Mouse (Mus musculus) CH12.LX (cell line): ENCODE measurements around the gene Icam5. TPM values are rescaled to one million over a fixed set of nuclear protein-coding genes. Genes with fewer than 3 reads are reported as not detected.

Experiments
- DNase-seq: peaks from one replicate; pipeline ENCODE4 v3.0.0-alpha.2; 2013; ENCODE audit errors: extremely low read depth
- H3K27ac ChIP-seq: 2 replicates; pipeline ENCODE4 v1.5.1; 2012; ENCODE audit warnings: low read depth, mild to moderate bottlenecking, control low read depth, moderate library complexity; ENCODE audit not compliant: insufficient read depth
- H3K27me3 ChIP-seq: replicated peaks from 2 replicates; pipeline ENCODE3; 2012; ENCODE audit warnings: inconsistent platforms
- H3K36me3 ChIP-seq, 2 experiments: replicated peaks in 1 of 2; 2 replicates each; pipeline versions ENCODE3 to v1.6.1; 2012; ENCODE audit warnings: inconsistent platforms in 1 of 2, low read length in 1 of 2, mild to moderate bottlenecking in 1 of 2, mixed read lengths in 1 of 2, moderate library complexity in 1 of 2; ENCODE audit not compliant: control insufficient read depth in 1 of 2, insufficient read depth in 1 of 2
- H3K4me1 ChIP-seq, 2 experiments: 2 replicates each; pipeline ENCODE4 v1.6.1; 2012; ENCODE audit warnings: inconsistent platforms in 1 of 2, moderate library complexity in 1 of 2; ENCODE audit not compliant: insufficient read depth in 2 of 2, control insufficient read depth in 1 of 2
- H3K4me2 ChIP-seq: 2 replicates; pipeline ENCODE4 v1.6.1; 2012; ENCODE audit warnings: low read depth, mild to moderate bottlenecking, control low read depth; ENCODE audit not compliant: poor library complexity, insufficient read depth, severe bottlenecking
- H3K4me3 ChIP-seq, 3 experiments: fragments of 150-350 bp in 1 of 3; sonication (generic) in 1 of 3; replicated peaks in 1 of 3; 2 replicates each; pipeline versions ENCODE3 to v1.5.1; 2011 to 2012; ENCODE audit warnings: low read depth in 2 of 3, low read length in 2 of 3, mild to moderate bottlenecking in 2 of 3, moderate library complexity in 2 of 3, control low read depth in 1 of 3, improper control_type of control experiment in 1 of 3, inconsistent platforms in 1 of 3, mixed read lengths in 1 of 3; ENCODE audit not compliant: poor library complexity in 1 of 3
- H3K79me2 ChIP-seq: replicated peaks from 2 replicates; pipeline ENCODE4 v1.6.1; 2012; ENCODE audit warnings: mild to moderate bottlenecking, moderate library complexity; ENCODE audit not compliant: control insufficient read depth, poor library complexity, insufficient read depth, severe bottlenecking; ENCODE audit errors: extremely low read depth
- H3K9ac ChIP-seq: 2 replicates; pipeline ENCODE4 v1.6.1; 2012; ENCODE audit warnings: low read depth, mild to moderate bottlenecking, control low read depth, moderate library complexity; ENCODE audit not compliant: insufficient read depth
- H3K9me3 ChIP-seq: replicated peaks from 2 replicates; pipeline ENCODE3; 2012; ENCODE audit warnings: low read length, inconsistent platforms, mixed read lengths
- BHLHE40 ChIP-seq: IDR thresholded peaks from 2 replicates; pipeline ENCODE4 v1.6.1; 2011; ENCODE audit warnings: mild to moderate bottlenecking, low read depth, low read length, improper control_type of control experiment
- CHD2 ChIP-seq: IDR thresholded peaks from 2 replicates; pipeline ENCODE4 v1.6.1; 2011; ENCODE audit warnings: low read length, improper control_type of control experiment
- ELF1 ChIP-seq: IDR thresholded peaks from 2 replicates; pipeline ENCODE4 v1.6.1; 2014; ENCODE audit warnings: low read depth, mild to moderate bottlenecking, inconsistent platforms, low read length, improper control_type of control experiment
- EP300 ChIP-seq: IDR thresholded peaks from 2 replicates; pipeline ENCODE4 v1.6.1; 2011; ENCODE audit warnings: low read length, improper control_type of control experiment
- ETS1 ChIP-seq: conservative IDR thresholded peaks from 2 replicates; pipeline ENCODE4 v1.6.1; 2012; ENCODE audit warnings: low read depth, mild to moderate bottlenecking, inconsistent platforms, low read length, improper control_type of control experiment, moderate library complexity
- GABPA ChIP-seq: IDR thresholded peaks from 2 replicates; pipeline ENCODE4 v1.6.1; 2012; ENCODE audit warnings: low read depth, low read length, improper control_type of control experiment, inconsistent platforms; ENCODE audit not compliant: insufficient replicate concordance
- HCFC1 ChIP-seq: IDR thresholded peaks from 2 replicates; pipeline ENCODE4 v1.6.1; 2012; ENCODE audit warnings: low read depth, mild to moderate bottlenecking, inconsistent platforms, low read length, improper control_type of control experiment
- IRF4 ChIP-seq: IDR thresholded peaks from 2 replicates; pipeline ENCODE4 v1.6.1; 2014; ENCODE audit warnings: low read depth, mild to moderate bottlenecking, inconsistent platforms, low read length, improper control_type of control experiment
- MAX ChIP-seq: IDR thresholded peaks from 2 replicates; pipeline ENCODE4 v1.6.1; 2011; ENCODE audit warnings: low read length, improper control_type of control experiment
- MAZ ChIP-seq: IDR thresholded peaks from 2 replicates; pipeline ENCODE4 v1.6.1; 2012; ENCODE audit warnings: low read depth, mild to moderate bottlenecking, inconsistent platforms, low read length, improper control_type of control experiment, moderate library complexity
- MEF2A ChIP-seq: IDR thresholded peaks from 2 replicates; pipeline ENCODE4 v1.6.1; 2014; ENCODE audit warnings: low read depth, mild to moderate bottlenecking, inconsistent platforms, low read length, improper control_type of control experiment, borderline replicate concordance
- MXI1 ChIP-seq: IDR thresholded peaks from 2 replicates; pipeline ENCODE4 v1.6.1; 2011; ENCODE audit warnings: mild to moderate bottlenecking, low read depth, low read length, improper control_type of control experiment
- MYC ChIP-seq: IDR thresholded peaks from 2 replicates; pipeline ENCODE4 v1.6.1; 2011; ENCODE audit warnings: low read depth, mild to moderate bottlenecking, improper control_type of control experiment, low read length
- NELFE ChIP-seq: IDR thresholded peaks from 2 replicates; pipeline ENCODE4 v1.6.1; 2011; ENCODE audit warnings: low read depth, low read length, improper control_type of control experiment
- PAX5 ChIP-seq: IDR thresholded peaks from 2 replicates; pipeline ENCODE4 v1.6.1; 2012; ENCODE audit warnings: low read length, inconsistent platforms, mixed read lengths
- RAD21 ChIP-seq: IDR thresholded peaks from 2 replicates; pipeline ENCODE4 v1.6.1; 2011; ENCODE audit warnings: low read depth, mild to moderate bottlenecking, low read length, improper control_type of control experiment, moderate library complexity
- RCOR1 ChIP-seq: conservative IDR thresholded peaks from 2 replicates; pipeline ENCODE4 v1.6.1; 2012; ENCODE audit warnings: low read depth, mild to moderate bottlenecking, inconsistent platforms, low read length, improper control_type of control experiment
- SIN3A ChIP-seq: IDR thresholded peaks from 2 replicates; pipeline ENCODE4 v1.6.1; 2012; ENCODE audit warnings: low read length, improper control_type of control experiment, inconsistent platforms
- SMC3 ChIP-seq: IDR thresholded peaks from 2 replicates; pipeline ENCODE4 v1.6.1; 2011; ENCODE audit warnings: low read depth, low read length, improper control_type of control experiment
- TCF12 ChIP-seq: IDR thresholded peaks from 2 replicates; pipeline ENCODE4 v1.6.1; 2014; ENCODE audit warnings: low read depth, mild to moderate bottlenecking, inconsistent platforms, low read length, improper control_type of control experiment
- USF1 ChIP-seq: IDR thresholded peaks from 2 replicates; pipeline ENCODE4 v1.6.1; 2014; ENCODE audit warnings: low read depth, mild to moderate bottlenecking, inconsistent platforms, low read length, improper control_type of control experiment
- ZMIZ1 ChIP-seq: IDR thresholded peaks from 2 replicates; pipeline ENCODE4 v1.6.1; 2012; ENCODE audit warnings: low read depth, mild to moderate bottlenecking, inconsistent platforms, low read length, improper control_type of control experiment
- ZNF384 ChIP-seq: IDR thresholded peaks from 2 replicates; pipeline ENCODE4 v1.6.1; 2012; ENCODE audit warnings: low read depth, low read length, improper control_type of control experiment, inconsistent platforms
- dilution Hi-C: fragments of 300-500 bp; cut with MboI; formaldehyde crosslinking; loops from 2 replicates; pipeline ENCODE4 v1.14.3; 2020; ENCODE audit warnings: low sequenced_read_pairs; ENCODE audit not compliant: extremely low pct_unique_long_range_greater_than_20kb, extremely low pct_ligation_motif_present
- in situ Hi-C: fragments of 300-500 bp; cut with MboI; formaldehyde crosslinking; loops from 3 replicates; pipeline ENCODE4 v1.14.3; 2019; ENCODE audit warnings: low sequenced_read_pairs, low pct_ligation_motif_present, low pct_unique_long_range_greater_than_20kb, mixed read lengths
- polyA plus RNA-seq: library from polyadenylated mRNA; unstranded; fragments of >175 nt; gene quantifications from 2 replicates; pipeline ENCODE4 v1.2.1, GENCODE M21; 2012; ENCODE audit warnings: low read depth; ENCODE audit not compliant: insufficient read length
- total RNA-seq, 2 experiments: library from RNA; depleted of rRNA; stranded (reverse); fragments of 300-350 nt in 1 of 2; fragments of >200 nt in 1 of 2; gene quantifications; 2 replicates each; pipeline ENCODE4 v1.2.3; 2012 to 2014

Icam5 gene
- total and polyA plus RNA-seq, 3 experiments: 0.89 to 4.9 (median 1.6) TPM

DNA sequence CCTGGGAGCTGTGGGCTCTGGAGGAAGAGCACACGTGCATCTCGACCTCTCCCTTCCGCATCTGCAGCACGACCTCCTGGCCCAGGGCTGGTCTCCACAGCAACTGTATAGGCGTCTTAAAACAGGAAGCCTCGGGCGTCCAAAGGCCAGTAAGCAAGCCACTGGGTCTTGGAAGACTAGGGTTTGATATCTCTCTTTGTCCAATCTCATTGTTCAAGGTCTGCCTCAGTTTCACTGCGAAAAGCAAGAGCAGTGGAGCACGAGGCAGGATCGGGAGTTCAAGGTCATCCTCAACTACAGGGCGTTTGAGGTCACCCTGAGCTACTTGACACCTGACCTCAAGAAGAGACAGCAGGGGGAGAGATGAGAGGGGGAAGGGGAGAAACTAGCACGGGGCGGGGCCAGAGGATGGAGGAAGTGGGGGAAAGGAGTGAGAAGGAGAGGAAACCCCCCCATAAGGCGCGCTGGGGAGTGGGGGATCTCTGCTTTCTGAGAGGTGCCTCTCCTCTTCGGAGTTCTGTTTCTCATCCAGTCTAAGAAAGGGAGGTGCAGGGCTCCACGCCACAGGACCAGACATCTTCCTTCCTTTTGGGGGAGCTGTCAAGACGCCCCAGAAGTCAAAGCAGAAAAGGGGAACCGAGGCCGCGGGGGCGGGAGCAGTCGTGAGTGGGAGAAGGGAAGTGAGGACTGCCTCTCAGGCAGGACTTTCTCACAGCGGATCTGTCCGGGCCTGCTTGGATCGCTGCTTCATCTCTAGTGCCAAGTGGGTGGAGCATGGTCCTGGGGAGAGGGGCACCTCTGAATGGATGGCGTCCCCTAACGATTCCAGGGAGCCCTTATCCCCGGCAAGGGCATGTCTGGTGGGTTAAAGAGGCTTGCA, 16.9 kb upstream of the Icam5 start:
- peaks cover 15 to 27% of the 10 kb centered on the region in 2 experiments for H3K36me3 ChIP-seq
- no peaks in the 10 kb centered on the region for H3K27me3 ChIP-seq
- peak; percentile 75 for DNase-seq
- H3K9me3 ChIP-seq: no peaks in the 10 kb centered on the region
- H3K9ac ChIP-seq: peak overlapping the region; percentile 32
- H3K4me3 ChIP-seq: peak overlapping the region; percentile 51 to 69 (median 60)
- peak overlapping the region; percentile 77 for H3K27ac ChIP-seq
- peaks cover 38% of the 10 kb centered on the region for H3K79me2 ChIP-seq
- dilution Hi-C loops: no loop called here
- in situ Hi-C loops: loop anchor here (10.0 kb wide), 1 partner anchor 130 kb away; the partner anchor contains the start of gene Cdc37
- peak overlapping the region; percentile 54 for H3K4me2 ChIP-seq
- peak; percentile 85 for TF ChIP-seq BHLHE40
- peak; percentile 92 for TF ChIP-seq SIN3A
- TF ChIP-seq PAX5: no peak
- peak; percentile 24; the same call in 1 of the 2 replicates for TF ChIP-seq ZMIZ1
- peak; percentile 80 for TF ChIP-seq ELF1
- peak; percentile 55; the same call in 1 of the 2 replicates for TF ChIP-seq EP300
- peak; percentile 62 for TF ChIP-seq IRF4
- no peak; the same call in 1 of the 2 replicates for TF ChIP-seq USF1
- no peak for TF ChIP-seq ZNF384
- TF ChIP-seq MAZ: peak; percentile 65; the same call in 1 of the 2 replicates
- peak; percentile 78 for TF ChIP-seq CHD2
- TF ChIP-seq MYC: peak; percentile 48; the same call in 1 of the 2 replicates
- peak; percentile 18; the same call in 1 of the 2 replicates for TF ChIP-seq ETS1
- peak; percentile 50; the same call in 1 of the 2 replicates for TF ChIP-seq HCFC1
- peak; percentile 38 for TF ChIP-seq NELFE
- peak; percentile 86 for TF ChIP-seq MXI1
- TF ChIP-seq TCF12: 0 out of 2 replicates have a peak, but pooled peaks have one; percentile 22
- TF ChIP-seq MAX: peak; percentile 38
- no peak for TF ChIP-seq MEF2A
- TF ChIP-seq RCOR1: no peak; the same call in 1 of the 2 replicates
- TF ChIP-seq GABPA: no peak
- TF ChIP-seq SMC3: no peak
- no peak for TF ChIP-seq RAD21
- peaks cover 17 to 33% of the 10 kb centered on the region in 2 experiments for H3K4me1 ChIP-seq
